Mouse (Mus musculus) erythroblast, embryonic 14.5 days (primary cell): Measurements from ENCODE around the gene Adgrl2.

Experiments used
- GATA1 ChIP-seq: IDR thresholded peaks from 2 replicates; pipeline ENCODE4 v1.6.1; 2012; ENCODE audit warnings: low read length, inconsistent platforms, mixed read lengths
- TAL1 ChIP-seq: IDR thresholded peaks from 3 replicates; pipeline ENCODE4 v1.6.1; 2012; ENCODE audit warnings: low read length, inconsistent platforms, mixed read lengths

DNA sequence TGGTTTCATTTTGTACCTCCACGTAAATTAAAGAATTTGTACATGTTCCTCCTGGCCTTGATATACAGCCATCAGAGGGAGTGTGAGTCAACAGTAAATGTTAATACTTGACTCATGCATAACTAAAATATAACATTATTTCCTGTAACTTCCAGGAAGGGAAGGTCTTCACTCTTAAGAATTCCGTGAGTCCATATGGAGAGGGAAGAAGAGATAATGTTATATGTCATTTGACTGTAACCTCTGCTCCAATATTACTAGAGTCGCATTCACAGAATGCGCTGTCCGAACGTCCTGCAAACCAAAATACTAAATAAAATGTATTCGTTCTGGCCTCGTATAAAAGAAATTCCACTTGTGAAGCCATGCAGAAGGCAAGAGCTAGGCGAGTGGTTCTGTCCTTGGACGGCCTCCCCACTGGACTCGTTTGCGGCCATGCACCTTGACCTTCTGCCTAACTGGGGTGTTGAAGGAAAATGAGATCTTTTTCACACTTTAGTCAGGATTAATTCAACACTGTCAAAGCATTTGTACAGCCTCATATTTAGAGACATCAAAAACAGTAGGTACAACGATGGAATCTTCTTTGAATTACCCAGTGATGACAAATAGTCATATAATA is 68.3 kb downstream of the Adgrl2 start:
- TF ChIP-seq GATA1 (no peak), TAL1 (no peak)
